Mouse (Mus musculus) limb, embryonic 14.5 days (tissue): ENCODE data around the gene Paqr7. TPM values are rescaled to one million over a fixed set of nuclear protein-coding genes. Genes with fewer than 3 reads are reported as not detected.
A peak's percentile ranks its signal among the peaks of the same experiment; 100 is the strongest.

Experiments
- ATAC-seq: fragments of 200-750 bp; cut with Nextera tagmentation; 2 replicates; pipeline ENCODE4 v1.8.0; 2017; ENCODE audit warnings: low read depth, moderate number of reproducible peaks, moderate TSS enrichment; ENCODE audit not compliant: low FRiP score
- DNase-seq: peaks from one replicate; pipeline ENCODE4 v3.0.0-alpha.2; 2015; ENCODE audit warnings: low spot score
- H3K27ac ChIP-seq: fragments of 300-500 bp; sonication (generic); replicated peaks from 2 replicates; pipeline ENCODE4 v1.5.1; 2014; ENCODE audit warnings: low read depth, mild to moderate bottlenecking, low read length, moderate library complexity, mixed read lengths
- H3K27me3 ChIP-seq: fragments of 300-500 bp; sonication (generic); 2 replicates; pipeline ENCODE4 v1.6.1; 2014; ENCODE audit warnings: low read length, mixed read lengths; ENCODE audit not compliant: control insufficient read depth, insufficient read depth
- H3K36me3 ChIP-seq: fragments of 300-500 bp; sonication (generic); 2 replicates; pipeline ENCODE4 v1.6.1; 2014; ENCODE audit warnings: mild to moderate bottlenecking, low read length, moderate library complexity, mixed read lengths; ENCODE audit not compliant: control insufficient read depth, insufficient read depth
- H3K4me1 ChIP-seq: fragments of 300-500 bp; sonication (generic); 2 replicates; pipeline ENCODE4 v1.6.1; 2014; ENCODE audit warnings: antibody characterized with exemption, low read length, mixed read lengths; ENCODE audit not compliant: control insufficient read depth, insufficient read depth
- H3K4me2 ChIP-seq: fragments of 300-500 bp; sonication (generic); replicated peaks from 2 replicates; pipeline ENCODE4 v1.6.1; 2014; ENCODE audit warnings: low read depth, mild to moderate bottlenecking, low read length, moderate library complexity; ENCODE audit not compliant: severe bottlenecking
- H3K4me3 ChIP-seq: fragments of 300-500 bp; sonication (generic); replicated peaks from 2 replicates; pipeline ENCODE4 v1.5.1; 2014; ENCODE audit warnings: low read length
- H3K9ac ChIP-seq: fragments of 300-500 bp; sonication (generic); 2 replicates; pipeline ENCODE4 v1.6.1; 2014; ENCODE audit warnings: mild to moderate bottlenecking, low read depth, low read length, moderate library complexity; ENCODE audit not compliant: severe bottlenecking
- H3K9me3 ChIP-seq: fragments of 300-500 bp; sonication (generic); 2 replicates; pipeline ENCODE4 v1.6.1; 2016; ENCODE audit warnings: low read length; ENCODE audit not compliant: control insufficient read depth
- POLR2A ChIP-seq: fragments of 200-500 bp; IDR thresholded peaks from 2 replicates; pipeline ENCODE4 v1.8.0; 2012; ENCODE audit warnings: inconsistent platforms, mild to moderate bottlenecking, moderate library complexity, borderline replicate concordance; ENCODE audit not compliant: insufficient read depth, insufficient read length; ENCODE audit errors: extremely low read depth
- WGBS: fragments of 180-500 bp; shearing (Covaris S2); extraction: QIAGEN DNeasy Blood & Tissue Kit; methylation state at CpG from one replicate; pipeline ENCODE4 v1.1.7; 2014; 5-methylcytosine and 5-hydroxymethylcytosine counted together
- polyA plus RNA-seq, 2 experiments: library from polyadenylated mRNA; depleted of rRNA in 1 of 2; stranded (reverse) in 1 of 2; unstranded in 1 of 2; fragments of >200 nt; fragmentation: Nextera tagmentation in 1 of 2; extraction: Ambion mirVana in 1 of 2; gene quantifications; 2 replicates each; pipeline versions ENCODE4 v1.2.1 to v1.2.3; 2012 to 2014

Gene Paqr7
- polyA plus RNA-seq, 2 experiments = 2.9 to 5.9 TPM

GRCm38 (mm10) chr4:134535787-134536151, 39.3 kb downstream of the Paqr7 start:
- Histone ChIP-seq H3K27ac (peak overlapping the region; percentile 79; the same call in 1 of the 2 replicates), H3K36me3 (peaks cover 38% of the 10 kb centered on the region), H3K27me3 (no peaks in the 10 kb centered on the region), H3K4me3 (peak overlapping the region; percentile 97), H3K9me3 (no peaks in the 10 kb centered on the region), H3K4me2 (peak overlapping the region; percentile 92), H3K4me1 (peaks cover 12% of the 10 kb centered on the region), H3K9ac (peak overlapping the region; percentile 83)
- DNase-seq (no peak), ATAC-seq (0 out of 2 replicates have a peak, but pooled peaks have one; percentile 1)
- no peak for TF ChIP-seq POLR2A
- 8% methylated on average over 8 of the region's 8 CpGs for WGBS

- Histone ChIP-seq H3K9me3 (no peaks in the 10 kb centered on the region), H3K4me3 (no peak overlapping the region), H3K4me2 (no peak overlapping the region), H3K36me3 (peaks cover 57% of the 10 kb centered on the region), H3K27ac (no peak overlapping the region), H3K27me3 (no peaks in the 10 kb centered on the region), H3K9ac (no peak overlapping the region), H3K4me1 (peaks cover 4% of the 10 kb centered on the region)
- WGBS = 87% methylated on average over 10 of the region's 10 CpGs
- DNase-seq (no peak), ATAC-seq (no peak)
- no peak for TF ChIP-seq POLR2A
Measured at GRCm38 (mm10) chr4:134538997-134539580, 42.6 kb downstream of the Paqr7 start.

- H3K9me3 ChIP-seq = no peaks in the 10 kb centered on the region
- WGBS = 92% methylated on average over 9 of the region's 9 CpGs
- no peaks in the 10 kb centered on the region for H3K4me1 ChIP-seq
- no peak for TF ChIP-seq POLR2A
- H3K27ac ChIP-seq = no peak overlapping the region
- H3K36me3 ChIP-seq = peaks cover 93% of the 10 kb centered on the region
- no peak overlapping the region for H3K4me3 ChIP-seq
- ATAC-seq (no peak), DNase-seq (no peak)
- H3K9ac ChIP-seq = no peak overlapping the region
- no peaks in the 10 kb centered on the region for H3K27me3 ChIP-seq
- no peak overlapping the region for H3K4me2 ChIP-seq
Measured at GRCm38 (mm10) chr4:134542726-134543125, 46.2 kb downstream of the Paqr7 start.

- Histone ChIP-seq H3K9ac (no peak overlapping the region), H3K9me3 (no peaks in the 10 kb centered on the region), H3K27me3 (no peaks in the 10 kb centered on the region), H3K36me3 (peaks cover 97% of the 10 kb centered on the region), H3K4me3 (no peak overlapping the region), H3K27ac (no peak overlapping the region), H3K4me2 (no peak overlapping the region), H3K4me1 (no peaks in the 10 kb centered on the region)
- 4% methylated on average over 5 of the region's 5 CpGs for WGBS
- ATAC-seq = peak; percentile 74
- peak; percentile 89 for DNase-seq
- TF ChIP-seq POLR2A = no peak
Measured at GRCm38 (mm10) chr4:134543261-134543660, 46.8 kb downstream of the Paqr7 start.

- H3K27ac ChIP-seq = no peak overlapping the region
- ATAC-seq (no peak), DNase-seq (no peak)
- H3K27me3 ChIP-seq = no peaks in the 10 kb centered on the region
- WGBS = 64% methylated on average over 9 of the region's 9 CpGs
- H3K4me2 ChIP-seq = no peak overlapping the region
- H3K36me3 ChIP-seq = peaks cover 83% of the 10 kb centered on the region
- peaks cover 4% of the 10 kb centered on the region; the same call in 1 of the 2 replicates for H3K4me1 ChIP-seq
- no peak overlapping the region for H3K9ac ChIP-seq
- TF ChIP-seq POLR2A = no peak
- peaks cover 6% of the 10 kb centered on the region; the same call in 1 of the 2 replicates for H3K9me3 ChIP-seq
- H3K4me3 ChIP-seq = no peak overlapping the region
Measured at GRCm38 (mm10) chr4:134546814-134547705, 50.6 kb downstream of the Paqr7 start.
